Mouse (Mus musculus) lung, embryonic 14.5 days (tissue): ENCODE data around the gene Gm29776. TPM values are rescaled to one million over a fixed set of nuclear protein-coding genes. Genes with fewer than 3 reads are reported as not detected.
A peak's percentile ranks its signal among the peaks of the same experiment; 100 is the strongest.

Experiments used
- ATAC-seq: fragments of 200-750 bp; cut with Nextera tagmentation; 2 replicates; pipeline ENCODE4 v1.8.0; 2017; ENCODE audit warnings: mild to moderate bottlenecking, moderate TSS enrichment, moderate library complexity; ENCODE audit not compliant: insufficient read depth
- DNase-seq: peaks from one replicate; pipeline ENCODE4 v3.0.0-alpha.2; 2015
- H3K27ac ChIP-seq: fragments of 300-500 bp; sonication (generic); 2 replicates; pipeline ENCODE4 v1.5.1; 2014; ENCODE audit warnings: low read depth, mild to moderate bottlenecking, moderate library complexity
- H3K27me3 ChIP-seq: fragments of 300-500 bp; sonication (generic); 2 replicates; pipeline ENCODE4 v1.6.1; 2014; ENCODE audit warnings: low read length, control low read depth; ENCODE audit not compliant: insufficient read depth
- H3K36me3 ChIP-seq: fragments of 300-500 bp; sonication (generic); 2 replicates; pipeline ENCODE4 v1.6.1; 2014; ENCODE audit warnings: control low read depth; ENCODE audit not compliant: insufficient read depth
- H3K4me1 ChIP-seq: fragments of 300-500 bp; sonication (generic); 2 replicates; pipeline ENCODE4 v1.6.1; 2014; ENCODE audit warnings: antibody characterized with exemption, control low read depth; ENCODE audit not compliant: insufficient read depth
- H3K4me2 ChIP-seq: fragments of 300-500 bp; sonication (generic); 2 replicates; pipeline ENCODE4 v1.6.1; 2014; ENCODE audit warnings: mild to moderate bottlenecking
- H3K4me3 ChIP-seq: fragments of 300-500 bp; sonication (generic); 2 replicates; pipeline ENCODE4 v1.5.1; 2014; ENCODE audit warnings: low read depth, low read length
- H3K9ac ChIP-seq: fragments of 300-500 bp; sonication (generic); 2 replicates; pipeline ENCODE4 v1.6.1; 2014
- H3K9me3 ChIP-seq: fragments of 300-500 bp; sonication (generic); 2 replicates; pipeline ENCODE4 v1.6.1; 2016; ENCODE audit warnings: low read depth, low read length, control low read depth
- CTCF ChIP-seq: IDR thresholded peaks from 2 replicates; pipeline ENCODE4 v1.5.1; 2016; ENCODE audit warnings: antibody characterized with exemption, low read depth
- WGBS: fragments of 180-500 bp; shearing (Covaris S2); extraction: QIAGEN DNeasy Blood & Tissue Kit; methylation state at CpG from one replicate; pipeline ENCODE4 v1.1.7; 2014; 5-methylcytosine and 5-hydroxymethylcytosine counted together
- polyA plus RNA-seq: library from polyadenylated mRNA; unstranded; fragments of >200 nt; fragmentation: Nextera tagmentation; extraction: Ambion mirVana; gene quantifications from 2 replicates; pipeline ENCODE4 v1.2.1, GENCODE M21; 2014

The Gm29776 gene
- polyA plus RNA-seq, 1 experiment from 2014 or later: 0.12 TPM

DNA sequence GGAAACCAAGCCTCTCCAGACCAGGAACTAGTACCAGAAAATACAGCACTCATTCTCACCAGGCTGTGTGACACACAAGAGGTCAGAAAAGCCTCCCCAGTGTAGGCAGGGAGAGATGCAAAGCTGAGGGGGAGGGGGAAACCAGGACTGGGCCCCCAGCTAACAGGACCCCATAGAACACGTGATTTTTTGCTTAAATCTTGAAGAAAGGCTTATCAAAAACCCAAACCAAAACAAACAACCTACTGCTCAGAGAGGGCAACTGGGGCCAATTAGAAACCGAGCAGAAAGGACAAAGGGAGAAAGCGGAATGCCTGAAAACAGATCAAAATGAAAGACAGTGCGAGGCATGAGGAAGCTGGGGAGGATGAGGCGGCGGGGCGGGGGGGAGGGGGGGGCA, 45.8 kb downstream of the Gm29776 start:
- Histone ChIP-seq H3K36me3 (peaks cover 68% of the 10 kb centered on the region), H3K9ac (peak overlapping the region; percentile 76), H3K4me3 (peak overlapping the region; percentile 64), H3K4me2 (peak overlapping the region; percentile 89), H3K4me1 (0 out of 2 replicates have a peak, but pooled peaks cover 9% of the 10 kb centered on the region), H3K27ac (peak overlapping the region; percentile 82), H3K27me3 (no peaks in the 10 kb centered on the region), H3K9me3 (no peaks in the 10 kb centered on the region)
- WGBS: 0% methylated on average over 7 of the region's 7 CpGs
- ATAC-seq (no peak), DNase-seq (peak; percentile 26)
- no peak for TF ChIP-seq CTCF

DNA sequence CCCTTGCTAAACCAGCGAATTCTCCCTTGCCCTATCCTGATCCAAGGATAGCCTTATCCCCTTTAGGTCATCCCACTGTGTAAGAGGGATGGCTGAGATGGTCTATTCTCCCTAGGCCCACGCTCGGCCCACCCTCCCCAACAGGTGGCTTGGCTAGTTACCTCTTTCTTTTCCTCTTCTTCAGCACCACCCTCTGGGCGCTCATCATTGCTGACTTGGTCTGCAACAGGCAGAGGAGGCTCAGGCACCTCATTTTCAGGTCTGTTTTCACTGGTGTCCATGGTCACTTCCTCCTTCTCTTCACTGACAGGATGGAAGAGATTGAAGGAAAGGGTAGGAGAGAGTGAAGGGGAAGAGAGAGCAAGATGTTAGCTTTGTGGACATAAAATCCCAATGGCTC, 47.1 kb downstream of the Gm29776 start:
- no peaks in the 10 kb centered on the region for H3K27me3 ChIP-seq
- H3K36me3 ChIP-seq: peaks cover 68% of the 10 kb centered on the region
- peak overlapping the region; percentile 21 for H3K4me2 ChIP-seq
- 0 out of 2 replicates have a peak, but pooled peaks cover 9% of the 10 kb centered on the region for H3K4me1 ChIP-seq
- H3K4me3 ChIP-seq: no peak overlapping the region
- 66% methylated on average over 4 of the region's 4 CpGs for WGBS
- H3K27ac ChIP-seq: no peak overlapping the region
- H3K9ac ChIP-seq: no peak overlapping the region
- TF ChIP-seq CTCF: no peak
- DNase-seq (no peak), ATAC-seq (no peak)
- H3K9me3 ChIP-seq: no peaks in the 10 kb centered on the region

DNA sequence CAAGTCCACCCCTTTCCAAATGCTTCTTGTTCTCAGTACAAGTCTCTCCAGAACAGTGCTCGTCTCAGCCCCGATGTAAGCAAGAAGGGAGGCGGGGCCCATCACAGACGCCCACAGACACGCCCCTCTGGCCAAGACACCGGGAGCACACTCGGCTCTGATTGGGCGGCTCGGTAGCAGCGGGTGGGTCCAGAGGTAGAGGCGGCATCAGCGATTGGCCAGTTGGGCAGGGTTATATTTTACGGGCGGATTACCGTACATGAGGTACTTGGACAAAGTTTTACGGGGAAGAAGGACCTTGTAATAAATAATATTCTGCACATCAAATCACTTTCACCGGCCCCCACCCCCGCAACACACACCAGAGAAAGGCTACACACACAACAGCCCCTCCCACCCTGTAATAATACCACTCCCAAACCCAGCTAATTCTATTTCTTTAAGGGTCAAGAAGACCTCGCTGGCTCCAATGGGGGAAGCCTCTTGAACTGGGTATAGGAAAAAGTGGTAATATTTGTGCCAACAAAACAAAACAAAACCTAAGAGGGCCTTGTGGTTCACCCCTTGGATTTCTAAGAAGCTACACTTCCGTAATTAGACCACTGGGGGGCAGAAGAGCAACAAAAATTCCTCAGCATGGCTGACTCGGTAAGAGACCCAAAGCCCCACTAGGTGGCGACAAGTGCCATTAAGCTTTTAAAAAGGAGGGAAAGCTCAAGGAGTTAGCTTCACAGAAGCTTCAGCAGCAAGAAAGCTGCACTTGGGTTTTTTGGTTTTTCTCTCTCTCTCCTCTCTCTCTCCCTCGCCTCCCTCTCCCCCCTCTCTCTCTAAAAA, 47.8 kb downstream of the Gm29776 start:
- 0 out of 2 replicates have a peak, but pooled peaks cover 9% of the 10 kb centered on the region for H3K4me1 ChIP-seq
- ATAC-seq (peak; percentile 19), DNase-seq (peak; percentile 99)
- 56% methylated on average over 23 of the region's 23 CpGs for WGBS
- peaks cover 68% of the 10 kb centered on the region for H3K36me3 ChIP-seq
- no peaks in the 10 kb centered on the region for H3K9me3 ChIP-seq
- no peak overlapping the region for H3K4me2 ChIP-seq
- H3K9ac ChIP-seq: no peak overlapping the region
- peak; percentile 94 for TF ChIP-seq CTCF
- H3K4me3 ChIP-seq: no peak overlapping the region
- no peaks in the 10 kb centered on the region for H3K27me3 ChIP-seq
- H3K27ac ChIP-seq: no peak overlapping the region

DNA sequence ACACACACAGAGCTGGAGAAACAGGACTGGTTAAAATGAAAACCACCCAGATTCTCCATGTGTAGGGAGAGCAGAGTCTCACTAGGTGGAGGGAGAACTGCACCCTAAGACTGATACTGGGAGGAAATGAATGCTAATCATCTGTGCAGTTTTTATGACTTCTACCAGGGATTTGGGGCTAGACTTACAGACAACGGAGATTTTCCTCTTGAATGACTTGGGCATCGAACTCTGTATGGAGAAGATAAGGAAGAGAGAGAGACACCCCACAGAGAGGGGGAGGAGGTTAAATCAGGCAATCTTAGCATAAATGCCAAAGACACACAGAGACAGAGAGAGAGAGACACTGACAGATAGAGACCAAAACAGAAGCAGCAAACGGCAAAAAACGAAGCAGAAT, 50.7 kb downstream of the Gm29776 start:
- DNase-seq: no peak
- WGBS: 78% methylated on average over 4 of the region's 4 CpGs
- no peak for TF ChIP-seq CTCF
- H3K27me3 ChIP-seq: no peaks in the 10 kb centered on the region
- no peak overlapping the region for H3K9ac ChIP-seq
- no peak overlapping the region for H3K4me2 ChIP-seq
- no peak overlapping the region for H3K27ac ChIP-seq
- 0 out of 2 replicates have a peak, but pooled peaks cover 6% of the 10 kb centered on the region for H3K4me1 ChIP-seq
- H3K4me3 ChIP-seq: no peak overlapping the region
- ATAC-seq: no peak
- no peaks in the 10 kb centered on the region for H3K9me3 ChIP-seq
- H3K36me3 ChIP-seq: peaks cover 89% of the 10 kb centered on the region

DNA sequence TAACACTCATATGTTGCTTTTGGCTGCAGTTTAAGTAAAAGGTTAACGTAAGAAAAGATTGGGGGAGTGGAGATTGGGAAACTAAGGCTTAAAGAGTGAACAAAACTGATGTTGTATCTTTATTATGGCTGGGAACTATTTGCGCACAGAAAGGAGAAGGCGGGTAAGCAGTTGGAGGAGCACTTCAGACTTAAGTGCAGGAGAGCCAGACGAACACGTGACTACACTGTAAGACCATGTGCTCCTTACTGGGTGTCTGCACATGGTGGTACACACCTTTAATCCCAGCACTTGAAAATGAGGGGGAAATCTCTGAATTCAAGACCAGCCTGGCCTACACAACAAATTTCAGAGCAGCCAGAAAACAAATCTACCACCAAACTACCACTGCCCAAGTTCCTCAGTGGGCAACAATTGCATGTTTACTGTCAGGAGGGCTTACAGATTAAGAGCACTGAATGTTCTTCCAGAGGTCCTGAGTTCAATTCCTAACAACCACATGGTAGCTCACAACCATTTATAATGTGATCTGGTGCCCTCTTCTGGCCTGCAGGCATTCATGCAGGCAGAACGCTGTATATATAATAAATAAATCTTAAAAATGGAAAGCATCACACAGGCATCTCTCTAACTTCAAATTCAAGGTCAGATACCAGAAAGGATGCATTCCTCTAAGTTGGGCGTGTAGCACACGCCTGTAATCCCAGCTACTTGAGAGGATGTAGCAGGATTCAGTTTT, 51.6 kb downstream of the Gm29776 start:
- no peak for ATAC-seq
- 80% methylated on average over 8 of the region's 8 CpGs for WGBS

DNA sequence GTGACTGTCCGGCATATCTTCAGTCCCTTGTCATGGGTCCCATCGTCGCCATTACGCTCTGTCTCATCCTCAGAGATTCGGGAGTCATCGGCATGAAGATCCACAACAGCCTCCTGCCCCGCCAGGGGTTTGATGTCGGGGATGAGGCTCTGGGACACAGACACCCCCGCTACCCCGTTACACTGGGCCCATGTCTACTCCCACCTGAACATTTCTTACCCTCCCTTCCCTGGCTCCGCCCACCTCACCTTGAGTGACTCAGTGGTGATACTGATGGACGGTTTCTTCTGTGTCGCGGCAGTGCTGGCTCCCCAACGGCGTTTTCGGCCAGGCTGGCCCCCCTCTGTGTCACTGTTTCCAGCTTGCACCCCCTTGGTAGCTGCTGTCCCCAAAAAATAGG, 52.2 kb downstream of the Gm29776 start:
- no peak for TF ChIP-seq CTCF
- 90% methylated on average over 17 of the region's 17 CpGs for WGBS

More for the DNA sequence above, 51.6 kb downstream of the Gm29776 start:
- Histone ChIP-seq H3K27me3 (no peaks in the 10 kb centered on the region), H3K9ac (no peak overlapping the region), H3K9me3 (no peaks in the 10 kb centered on the region), H3K4me3 (no peak overlapping the region), H3K4me1 (no peaks in the 10 kb centered on the region), H3K4me2 (no peak overlapping the region), H3K36me3 (peaks cover 95% of the 10 kb centered on the region), H3K27ac (no peak overlapping the region)
- peak; percentile 41 for DNase-seq
- peak; percentile 46 for TF ChIP-seq CTCF

DNA sequence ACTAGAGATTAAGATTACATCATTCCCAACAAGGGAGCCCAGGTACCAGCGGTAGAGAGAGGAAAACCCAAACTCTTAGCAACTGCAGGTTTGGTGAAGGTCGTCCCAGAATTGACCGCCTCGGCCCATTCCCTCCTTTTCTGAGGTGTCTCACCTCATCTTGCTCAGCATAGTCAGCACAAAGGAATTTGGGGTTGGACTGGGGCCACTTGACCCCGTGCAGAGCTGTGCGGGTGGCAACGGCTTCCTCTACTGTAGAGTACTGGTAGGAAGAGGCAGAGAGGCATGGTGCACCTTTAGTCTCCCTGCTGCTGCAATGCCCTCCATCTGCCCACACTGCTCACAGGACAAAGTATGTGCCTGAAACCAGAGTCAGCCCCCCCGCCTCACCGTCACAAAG, 54.3 kb downstream of the Gm29776 start:
- peaks cover 75% of the 10 kb centered on the region for H3K36me3 ChIP-seq
- no peak overlapping the region for H3K9ac ChIP-seq
- H3K9me3 ChIP-seq: no peaks in the 10 kb centered on the region
- no peak for DNase-seq
- no peak for ATAC-seq
- H3K4me1 ChIP-seq: peaks cover 5% of the 10 kb centered on the region
- WGBS: 71% methylated on average over 9 of the region's 9 CpGs
- H3K27me3 ChIP-seq: no peaks in the 10 kb centered on the region
- TF ChIP-seq CTCF: no peak
- no peak overlapping the region for H3K27ac ChIP-seq
- H3K4me3 ChIP-seq: no peak overlapping the region
- no peak overlapping the region for H3K4me2 ChIP-seq

More for the DNA sequence above, 52.2 kb downstream of the Gm29776 start:
- no peak for ATAC-seq
- Histone ChIP-seq H3K27ac (no peak overlapping the region), H3K9ac (no peak overlapping the region), H3K27me3 (no peaks in the 10 kb centered on the region), H3K4me3 (no peak overlapping the region), H3K4me1 (no peaks in the 10 kb centered on the region), H3K4me2 (no peak overlapping the region), H3K9me3 (no peaks in the 10 kb centered on the region), H3K36me3 (peaks cover 93% of the 10 kb centered on the region)
- DNase-seq: no peak
